ENCODE assay signal across 8 mouse cellular contexts in the genomic region with DNA sequence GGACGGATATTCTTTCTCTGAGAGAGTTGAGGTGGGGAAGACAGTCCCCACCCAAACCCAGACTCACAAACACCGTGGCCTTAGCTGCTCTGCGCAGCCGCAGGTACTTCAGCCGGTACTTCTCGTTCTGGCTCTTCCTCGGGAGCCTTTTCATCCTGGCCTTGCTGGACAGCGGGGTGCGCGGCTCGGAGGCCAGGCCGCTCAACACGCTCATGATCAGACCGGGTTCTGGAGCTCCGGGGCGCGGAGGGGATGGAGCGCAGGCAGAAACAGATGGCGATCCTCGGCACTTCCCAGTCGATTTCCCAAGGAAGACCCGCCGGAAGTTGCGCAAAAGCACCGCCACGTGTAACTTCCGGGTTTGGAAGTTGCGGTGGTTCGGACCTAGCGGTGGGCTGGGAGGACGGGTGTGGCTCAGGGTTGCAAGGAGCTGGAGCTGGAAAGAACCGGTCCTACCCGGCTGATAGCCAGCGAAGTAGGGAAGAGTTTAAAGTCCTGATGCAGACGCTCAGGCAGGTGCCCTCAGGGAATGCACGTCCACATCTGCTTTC. TPM values are rescaled to one million over a fixed set of nuclear protein-coding genes. Genes with fewer than 3 reads are reported as not detected.
DNase-seq lines count a peak whose midpoint lies in the region; ATAC-seq and TF ChIP-seq lines count a peak whose summit lies in the region.

Gene Tbrg1, minus strand, starts transcription at position 382 of the 551 bp plus-strand sequence.

- ATAC-seq in heart, embryonic 11.5 days (replicated peaks; ENCODE audit: insufficient number of reproducible peaks, low FRiP score, low TSS enrichment): peak; percentile 88
- ATAC-seq in kidney, embryonic 16.5 days (ENCODE audit: low FRiP score, low TSS enrichment): peak; percentile 96

- H3K9ac ChIP-seq in heart, embryonic 11.5 days (ENCODE audit: low read depth, low read length): peak within 1 kb of the TSS; percentile 85
- H3K9ac ChIP-seq in kidney, embryonic 16.5 days (replicated peaks; ENCODE audit: low read length): peak within 1 kb of the TSS; percentile 91
- H3K9ac ChIP-seq in liver, adult 2 months (ENCODE audit: low read depth, low read length): peak within 1 kb of the TSS; percentile 78

- TF ChIP-seq CTCF in liver, adult 2 months (IDR thresholded peaks at IDR 0.05; ENCODE audit: low read depth, low read length): no peak

- peak within 1 kb of the TSS; percentile 12 for H3ac ChIP-seq in myocyte (ENCODE audit: control insufficient read depth, insufficient read length)

- H3K27me3 ChIP-seq in erythroblast, embryonic 14.5 days (ENCODE audit: control insufficient read depth): no peaks in the 10 kb centered on the region
- no peaks in the 10 kb centered on the region for H3K27me3 ChIP-seq in heart, embryonic 11.5 days (ENCODE audit: control insufficient read depth, insufficient read depth, low read length)
- no peaks in the 10 kb centered on the region for H3K27me3 ChIP-seq in kidney, embryonic 16.5 days (ENCODE audit: insufficient read depth, low read length)
- no peaks in the 10 kb centered on the region for H3K27me3 ChIP-seq in liver, adult 2 months (ENCODE audit: control insufficient read depth, insufficient read depth, low read length)
- H3K27me3 ChIP-seq in myocyte (ENCODE audit: control insufficient read depth, insufficient read depth, insufficient read length): no peaks in the 10 kb centered on the region
- no peaks in the 10 kb centered on the region for H3K27me3 ChIP-seq in splenic B cell, adult 2 months (ENCODE audit: control insufficient read depth, insufficient read depth, low read length, poor library complexity, severe bottlenecking)

- H3K4me3 ChIP-seq in erythroblast, embryonic 14.5 days (replicated peaks): peak within 1 kb of the TSS; percentile 93
- H3K4me3 ChIP-seq in heart, embryonic 11.5 days (ENCODE audit: low read depth, low read length): peak within 1 kb of the TSS; percentile 74
- peak within 1 kb of the TSS; percentile 90 for H3K4me3 ChIP-seq in kidney, embryonic 16.5 days (ENCODE audit: low read length)
- H3K4me3 ChIP-seq in liver, adult 2 months (ENCODE audit: insufficient read depth, low read depth, low read length): peak within 1 kb of the TSS; percentile 87
- peak within 1 kb of the TSS; percentile 97 for H3K4me3 ChIP-seq in myocyte

- no peaks in the 10 kb centered on the region for H3K79me2 ChIP-seq in liver, adult 2 months (ENCODE audit: control insufficient read depth, insufficient read depth, low read length)
- H3K79me2 ChIP-seq in myocyte (ENCODE audit: control insufficient read depth, insufficient read depth): peaks cover 20% of the 10 kb centered on the region

- TF ChIP-seq POLR2A in liver, adult 2 months (IDR thresholded peaks at IDR 0.05; ENCODE audit: extremely low read depth, insufficient read depth, low read length): 0 out of 2 replicates have a peak, but pooled peaks have one; percentile 31
- peak; percentile 57 for TF ChIP-seq POLR2A in myocyte (IDR thresholded peaks at IDR 0.05; ENCODE audit: insufficient read length, low read depth)

- peak within 1 kb of the TSS; percentile 85 for H3K27ac ChIP-seq in heart, embryonic 11.5 days (ENCODE audit: low read depth, low read length)
- peak within 1 kb of the TSS; percentile 94 for H3K27ac ChIP-seq in kidney, embryonic 16.5 days (ENCODE audit: low read length)
- peak within 1 kb of the TSS; percentile 59 for H3K27ac ChIP-seq in liver, adult 2 months (replicated peaks; ENCODE audit: insufficient read depth, low read depth, low read length)

- WGBS in heart, embryonic 11.5 days (ENCODE audit: insufficient replicate concordance): under 1% methylated on average over 36 of the region's 36 CpGs
- under 1% methylated on average over 36 of the region's 36 CpGs for WGBS in kidney, embryonic 16.5 days
- under 1% methylated on average over 36 of the region's 36 CpGs for WGBS in liver, adult 2 months

- H3K9me3 ChIP-seq in erythroblast, embryonic 14.5 days (ENCODE audit: control insufficient read depth, low read length): no peaks in the 10 kb centered on the region
- H3K9me3 ChIP-seq in heart, embryonic 11.5 days (replicated peaks; ENCODE audit: control insufficient read depth, low read length): no peaks in the 10 kb centered on the region
- H3K9me3 ChIP-seq in kidney, embryonic 16.5 days (ENCODE audit: low read length): no peaks in the 10 kb centered on the region

- H3K4me1 ChIP-seq in erythroblast, embryonic 14.5 days (ENCODE audit: control insufficient read depth): peaks cover 23% of the 10 kb centered on the region
- peaks cover 14% of the 10 kb centered on the region for H3K4me1 ChIP-seq in heart, embryonic 11.5 days (ENCODE audit: control insufficient read depth, insufficient read depth, low read length)
- H3K4me1 ChIP-seq in kidney, embryonic 16.5 days (ENCODE audit: insufficient read depth, low read length): peaks cover 10% of the 10 kb centered on the region; the same call in 1 of the 2 replicates
- peaks cover 3% of the 10 kb centered on the region; the same call in 1 of the 2 replicates for H3K4me1 ChIP-seq in liver, adult 2 months (ENCODE audit: control insufficient read depth, insufficient read depth, low read length)

- peak; percentile 65 to 66 for DNase-seq in B cell, adult 2 months
- DNase-seq in brain, adult 2 months (ENCODE audit: low read depth, low spot score): peak; percentile 90
- DNase-seq in liver, adult 2 months (ENCODE audit: extremely low read depth, low read depth, low spot score): peak; percentile 77
- DNase-seq in splenic B cell, adult 2 months (ENCODE audit: low read depth, low spot score): peak; percentile 56

- H3K36me3 ChIP-seq in erythroblast, embryonic 14.5 days (ENCODE audit: control insufficient read depth): peaks cover 24% of the 10 kb centered on the region
- peaks cover 8% of the 10 kb centered on the region for H3K36me3 ChIP-seq in heart, embryonic 11.5 days (ENCODE audit: control insufficient read depth, insufficient read depth, low read length)
- peaks cover 24% of the 10 kb centered on the region for H3K36me3 ChIP-seq in kidney, embryonic 16.5 days (ENCODE audit: insufficient read depth, low read length)
- peaks cover 26% of the 10 kb centered on the region for H3K36me3 ChIP-seq in liver, adult 2 months (ENCODE audit: control insufficient read depth, insufficient read depth, low read length)
- peaks cover 20% of the 10 kb centered on the region for H3K36me3 ChIP-seq in myocyte (ENCODE audit: control insufficient read depth, insufficient read depth)
- H3K36me3 ChIP-seq in splenic B cell, adult 2 months (ENCODE audit: control insufficient read depth, insufficient read depth, low read length, poor library complexity, severe bottlenecking): peaks cover 2% of the 10 kb centered on the region; the same call in 1 of the 2 replicates

- H3K4me2 ChIP-seq in heart, embryonic 11.5 days: peak within 1 kb of the TSS; percentile 85
- H3K4me2 ChIP-seq in kidney, embryonic 16.5 days (replicated peaks; ENCODE audit: low read depth, low read length): peak within 1 kb of the TSS; percentile 89
- H3K4me2 ChIP-seq in myocyte (ENCODE audit: low read depth): peak within 1 kb of the TSS; percentile 97

TF ChIP-seq in myocyte, 11 proteins besides CTCF, POLR2A, EP300 and RAD21:
- TF ChIP-seq USF1 (IDR thresholded peaks at IDR 0.05; ENCODE audit: low read depth): no peak
- TF ChIP-seq SRF (IDR thresholded peaks at IDR 0.05; ENCODE audit: control insufficient read depth, insufficient read length, low read depth): no peak
- no peak for TF ChIP-seq REST (IDR thresholded peaks at IDR 0.05; ENCODE audit: insufficient read depth, insufficient read length)
- TF ChIP-seq CEBPB (IDR thresholded peaks at IDR 0.05; ENCODE audit: insufficient read depth, poor library complexity, severe bottlenecking): peak; percentile 96
- TF ChIP-seq TCF12 (IDR thresholded peaks at IDR 0.05; ENCODE audit: insufficient read depth, poor library complexity, severe bottlenecking): no peak
- TF ChIP-seq TCF3 (IDR thresholded peaks at IDR 0.05; ENCODE audit: insufficient read length, low read depth): no peak
- TF ChIP-seq MYOG (IDR thresholded peaks at IDR 0.05; ENCODE audit: control insufficient read depth in 1 of 3, insufficient read depth in 1 of 3, insufficient read length in 2 of 3, low read depth in 2 of 3): peak in 1 of 3 experiments; percentile 2
- TF ChIP-seq MYOD1 (IDR thresholded peaks at IDR 0.05; ENCODE audit: control insufficient read depth in 1 of 3, insufficient read length in 2 of 3, low read depth in 2 of 3): no peak
- peak; percentile 61 for TF ChIP-seq MAX (IDR thresholded peaks at IDR 0.05; ENCODE audit: low read depth)
- peak; percentile 61 for TF ChIP-seq POLR2AphosphoS2 (IDR thresholded peaks at IDR 0.05; ENCODE audit: insufficient read length, low read depth)
- no peak for TF ChIP-seq E2F4 (IDR thresholded peaks at IDR 0.05; ENCODE audit: insufficient read depth)

RNA-seq across cellular contexts. Expression of gene Tbrg1, which starts in this region (rescaled TPM):
- 3.2 and 3.4 TPM in 2 replicates for polyA plus RNA-seq in erythroblast, embryonic 14.5 days (2012)
- polyA plus RNA-seq in heart, embryonic 11.5 days (2014; fragmentation: Nextera tagmentation; extraction: Ambion mirVana): 182 and 188 TPM in 2 replicates
- 146 and 147 TPM in 2 replicates for polyA plus RNA-seq in kidney, embryonic 16.5 days (2015; fragmentation: Nextera tagmentation; extraction: Ambion mirVana)
- total RNA-seq in liver, adult 2 months (2014; rRNA removed): 35.0 and 35.8 TPM in 2 replicates
- 19.2 and 23.8 TPM in 2 replicates for polyA plus RNA-seq in liver, adult 2 months (2012; rRNA removed)
- polyA plus RNA-seq in myocyte (2012; fragmentation: generic; extraction: Trizol): 93.3 TPM

Comparison
In these comparisons a context has a peak if more than half of its experiments do, and no peak if none do; other contexts are left out.
1. Peak in every context shown above with its lines: DNase-seq, ATAC-seq, H3K4me3 ChIP-seq and H3K27ac ChIP-seq.